In genomic region chr17:34135297-34136224, GRCm38 (mm10) we compare ENCODE assay signal across 8 mouse cellular contexts. TPM values are rescaled to one million over a fixed set of nuclear protein-coding genes. Genes with fewer than 3 reads are reported as not detected.
DNase-seq lines count a peak whose midpoint lies in the region; ATAC-seq lines count a peak whose summit lies in the region.

No protein-coding gene starts in this region.

- peaks cover 39% of the 10 kb centered on the region for H3K27me3 ChIP-seq in hindbrain, embryonic 15.5 days

- H3K9me3 ChIP-seq in hindbrain, embryonic 15.5 days, result no peaks in the 10 kb centered on the region

- ATAC-seq in hindbrain, embryonic 15.5 days (ENCODE audit: low FRiP score, low read depth), result peak; percentile 97

- peak; percentile 99 for DNase-seq in R1 (ENCODE audit: low read depth, low spot score)
- peak; percentile 99 for DNase-seq in cerebellum, postnatal 25 days
- peak; percentile 97 to 98 for DNase-seq in frontal cortex, postnatal 25 days (ENCODE audit: low spot score in 2 of 2)
- peak; percentile 99 for DNase-seq in left cerebral cortex, adult 11 months (ENCODE audit: low spot score)
- DNase-seq in lung, postnatal 4 days, result peak; percentile 97 to 99
- DNase-seq in retina, postnatal 7 days (ENCODE audit: low read depth, low spot score), result peak; percentile 98
- DNase-seq in urinary bladder, adult 2 months (ENCODE audit: low spot score), result peak; percentile 97

- H3K36me3 ChIP-seq in hindbrain, embryonic 15.5 days, result no peaks in the 10 kb centered on the region

- peak overlapping the region; percentile 39 for H3K4me3 ChIP-seq in hindbrain, embryonic 15.5 days

- H3K4me2 ChIP-seq in hindbrain, embryonic 15.5 days, result peak overlapping the region; percentile 67

- no peak overlapping the region for H3K27ac ChIP-seq in hindbrain, embryonic 15.5 days (replicated peaks)

- peaks cover 17% of the 10 kb centered on the region for H3K4me1 ChIP-seq in hindbrain, embryonic 15.5 days (replicated peaks)

- 6% methylated on average over 31 of the region's 31 CpGs for WGBS in hindbrain, embryonic 15.5 days

- H3K9ac ChIP-seq in hindbrain, embryonic 15.5 days, result peak overlapping the region; percentile 30; the same call in 1 of the 2 replicates

RNA-seq across cellular contexts. Expression of gene H2-DMb2, which starts 7.5 kb away (rescaled TPM):
- 0.20 and 0.38 TPM in 2 replicates for polyA plus RNA-seq in hindbrain, embryonic 15.5 days (2015; fragmentation: Nextera tagmentation; extraction: Ambion mirVana)
- 4.1 and 4.9 TPM in 2 replicates for polyA plus RNA-seq in urinary bladder, adult 2 months (2012; rRNA removed)

RNA-seq across cellular contexts. Expression of gene Brd2, which starts 13.1 kb away (rescaled TPM):
- 122 and 144 TPM in 2 replicates for polyA plus RNA-seq in hindbrain, embryonic 15.5 days (2015; fragmentation: Nextera tagmentation; extraction: Ambion mirVana)
- polyA plus RNA-seq in urinary bladder, adult 2 months (2012; rRNA removed), result 135 and 154 TPM in 2 replicates

RNA-seq across cellular contexts. Expression of gene H2-DMa, which starts 16.2 kb away (rescaled TPM):
- polyA plus RNA-seq in hindbrain, embryonic 15.5 days (2015; fragmentation: Nextera tagmentation; extraction: Ambion mirVana), result 19.4 and 19.8 TPM in 2 replicates
- 30.0 and 31.9 TPM in 2 replicates for polyA plus RNA-seq in urinary bladder, adult 2 months (2012; rRNA removed)

RNA-seq across cellular contexts. Expression of gene H2-DMb1, which starts 17.3 kb away (rescaled TPM):
- polyA plus RNA-seq in hindbrain, embryonic 15.5 days (2015; fragmentation: Nextera tagmentation; extraction: Ambion mirVana), result 0.79 and 1.1 TPM in 2 replicates
- polyA plus RNA-seq in urinary bladder, adult 2 months (2012; rRNA removed), result 22.4 and 22.8 TPM in 2 replicates

RNA-seq across cellular contexts. Expression of gene H2-Oa, which starts 43.4 kb away (rescaled TPM):
- polyA plus RNA-seq in hindbrain, embryonic 15.5 days (2015; fragmentation: Nextera tagmentation; extraction: Ambion mirVana), result 0.14 TPM in 1 of 2 replicates, not detected in the other
- polyA plus RNA-seq in urinary bladder, adult 2 months (2012; rRNA removed), result 1.7 and 2.1 TPM in 2 replicates
